Mouse (Mus musculus) spleen, adult 2 months (tissue): ENCODE measurements at regions not wholly inside any gene's neighbourhood (a gene's known extent, or its start where the extent isn't known, plus 50 kb on each side); places are given as distances from the start of the nearest gene placed in this dataset.

Source experiments
- DNase-seq, 2 experiments: peaks; one replicate each; pipeline versions ENCODE4 v3.0.0 to v3.0.0-alpha.2; 2012 to 2021; ENCODE audit warnings: low spot score in 2 of 2, low read depth in 1 of 2
- H3K27ac ChIP-seq: fragments of 200-500 bp; 2 replicates; pipeline ENCODE4 v1.5.1; 2012; ENCODE audit warnings: low read length, inconsistent platforms; ENCODE audit not compliant: insufficient read depth
- H3K27me3 ChIP-seq: fragments of 200-500 bp; 2 replicates; pipeline ENCODE4 v1.6.1; 2012; ENCODE audit warnings: mild to moderate bottlenecking, moderate library complexity, low read length, inconsistent platforms; ENCODE audit not compliant: control insufficient read depth, insufficient read depth
- H3K36me3 ChIP-seq: fragments of 200-500 bp; 2 replicates; pipeline ENCODE4 v1.6.1; 2012; ENCODE audit warnings: mild to moderate bottlenecking, low read length, inconsistent platforms; ENCODE audit not compliant: control insufficient read depth, insufficient read depth
- H3K4me1 ChIP-seq: fragments of 200-500 bp; 2 replicates; pipeline ENCODE4 v1.6.1; 2011; ENCODE audit warnings: inconsistent platforms; ENCODE audit not compliant: control insufficient read depth, insufficient read depth, insufficient read length
- H3K4me3 ChIP-seq: fragments of 200-500 bp; 2 replicates; pipeline ENCODE4 v1.5.1; 2011; ENCODE audit warnings: mild to moderate bottlenecking, inconsistent platforms; ENCODE audit not compliant: insufficient read depth, insufficient read length; ENCODE audit errors: extremely low read depth
- CTCF ChIP-seq: fragments of 200-500 bp; IDR thresholded peaks from 2 replicates; pipeline ENCODE4 v1.5.1; 2011; ENCODE audit warnings: mild to moderate bottlenecking, inconsistent platforms; ENCODE audit not compliant: insufficient read depth, insufficient read length, insufficient replicate concordance; ENCODE audit errors: extremely low read depth
- POLR2A ChIP-seq: fragments of 200-500 bp; IDR thresholded peaks from 2 replicates; pipeline ENCODE4 v1.6.1; 2011; ENCODE audit warnings: low read depth, low read length, inconsistent platforms
- WGBS: fragments of 180-500 bp; shearing (Covaris S2); methylation state at CpG from one replicate; pipeline ENCODE4 v1.1.7; 2018; 5-methylcytosine and 5-hydroxymethylcytosine counted together

- H3K27ac ChIP-seq = no peak overlapping the region
- no peak overlapping the region for H3K4me3 ChIP-seq
- H3K4me1 ChIP-seq = no peaks in the 10 kb centered on the region
- DNase-seq = no peak
- H3K36me3 ChIP-seq = no peaks in the 10 kb centered on the region
- TF ChIP-seq CTCF (no peak), POLR2A (no peak)
- no peaks in the 10 kb centered on the region for H3K27me3 ChIP-seq
- WGBS = 40% methylated on average over 7 of the region's 7 CpGs
Observed at GRCm38 (mm10) chr15:28144217-28144616, 59.3 kb upstream of the Dnah5 start.

DNA sequence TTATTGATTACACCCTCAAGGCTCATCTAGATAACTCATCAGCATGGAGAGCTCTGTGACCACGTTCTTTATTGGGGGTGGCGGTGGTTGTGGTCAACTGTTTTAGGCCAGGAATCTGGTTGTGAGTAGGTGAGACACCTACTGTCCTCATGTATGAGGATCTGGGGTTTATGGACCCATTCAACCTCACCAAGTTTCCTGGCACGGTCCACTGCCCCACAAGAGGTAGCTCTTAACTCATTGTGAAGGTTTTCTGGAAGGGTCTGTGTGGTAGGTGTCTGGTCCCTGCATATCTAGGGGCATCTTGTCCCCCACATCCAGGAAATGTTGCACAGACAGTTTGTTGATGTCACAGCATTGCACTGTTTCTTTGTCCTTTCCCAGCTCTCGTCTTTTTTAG lies 58.7 kb upstream of the Dnah5 start:
- no peaks in the 10 kb centered on the region for H3K36me3 ChIP-seq
- DNase-seq = no peak
- no peak overlapping the region for H3K27ac ChIP-seq
- no peaks in the 10 kb centered on the region for H3K4me1 ChIP-seq
- no peak overlapping the region for H3K4me3 ChIP-seq
- no peaks in the 10 kb centered on the region for H3K27me3 ChIP-seq
- TF ChIP-seq CTCF (no peak), POLR2A (no peak)
- 89% methylated on average over 4 of the region's 4 CpGs for WGBS

DNA sequence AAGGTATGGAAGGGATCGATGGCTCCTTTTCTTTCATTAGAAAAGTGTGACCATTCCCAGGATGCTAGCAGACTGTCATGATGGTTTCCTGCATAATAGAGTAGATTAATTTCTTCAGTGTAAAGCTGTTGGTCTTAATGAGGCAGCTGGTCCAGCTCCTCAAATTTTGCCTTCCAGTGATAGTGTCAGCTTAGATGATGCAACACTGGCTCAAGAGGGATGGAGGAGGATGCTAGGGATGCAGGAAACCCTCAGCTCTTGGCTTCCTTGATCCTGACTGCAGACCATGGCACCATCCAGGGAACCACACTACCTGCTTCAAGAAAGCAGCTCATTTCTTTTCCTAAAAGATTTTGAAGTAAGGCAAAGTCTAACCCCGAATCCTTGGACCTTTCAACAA lies 51.9 kb upstream of the Dnah5 start:
- TF ChIP-seq POLR2A = no peak
- TF ChIP-seq CTCF = no peak
- H3K36me3 ChIP-seq = no peaks in the 10 kb centered on the region
- no peak overlapping the region for H3K4me3 ChIP-seq
- 94% methylated on average over 2 of the region's 2 CpGs for WGBS
- no peak overlapping the region for H3K27ac ChIP-seq
- H3K27me3 ChIP-seq = peaks cover 2% of the 10 kb centered on the region; the same call in 1 of the 2 replicates
- DNase-seq = no peak
- no peaks in the 10 kb centered on the region for H3K4me1 ChIP-seq
